Mouse (Mus musculus) frontal cortex, postnatal 10 days (tissue): Measurements from ENCODE around the gene Tas1r3.

Source experiments
- DNase-seq, 2 experiments: peaks; one replicate each; pipeline ENCODE4 v3.0.0; 2022; ENCODE audit warnings: low spot score in 2 of 2, mixed read lengths in 1 of 2

Gene Tas1r3

GRCm38 (mm10) chr4:155863001-155863400 is at the start of gene Tas1r3:
Gene Tas1r3, minus strand, starts transcription at chr4:155863362.
- peak in 1 of 2 experiments; percentile 4 for DNase-seq

- DNase-seq = peak in 1 of 2 experiments; percentile 5
These were observed 45.6 kb upstream of the Tas1r3 start for GRCm38 (mm10) chr4:155908751-155909150.

GRCm38 (mm10) chr4:155908281-155908680 is 45.1 kb upstream of the Tas1r3 start:
- peak; percentile 6 to 9 for DNase-seq

GRCm38 (mm10) chr4:155907003-155907402 is 43.8 kb upstream of the Tas1r3 start:
- peak; percentile 5 to 8 for DNase-seq

GRCm38 (mm10) chr4:155906125-155906524 is 43.0 kb upstream of the Tas1r3 start:
- DNase-seq = peak; percentile 4 to 5

GRCm38 (mm10) chr4:155905634-155906033 is 42.5 kb upstream of the Tas1r3 start:
- peak; percentile 6 to 7 for DNase-seq

GRCm38 (mm10) chr4:155904318-155905102 is 41.3 kb upstream of the Tas1r3 start:
- DNase-seq = peak; percentile 21 to 23

- DNase-seq = peak; percentile 5 to 6
These were observed 40.1 kb upstream of the Tas1r3 start for GRCm38 (mm10) chr4:155903246-155903645.

- DNase-seq = peak; percentile 44 to 62
These were observed 38.0 kb upstream of the Tas1r3 start for GRCm38 (mm10) chr4:155901205-155901604.

GRCm38 (mm10) chr4:155899355-155899754 is 36.2 kb upstream of the Tas1r3 start:
- DNase-seq = peak in 1 of 2 experiments; percentile 4

GRCm38 (mm10) chr4:155898318-155898717 is 35.2 kb upstream of the Tas1r3 start:
- DNase-seq = no peak

GRCm38 (mm10) chr4:155896461-155896860 is 33.3 kb upstream of the Tas1r3 start:
- DNase-seq = peak in 1 of 2 experiments; percentile 6

- peak in 1 of 2 experiments; percentile 5 for DNase-seq
These were observed 32.7 kb upstream of the Tas1r3 start for GRCm38 (mm10) chr4:155895826-155896225.

- peak; percentile 76 to 79 for DNase-seq
These were observed 32.1 kb upstream of the Tas1r3 start for GRCm38 (mm10) chr4:155895216-155895615.

- DNase-seq = peak; percentile 70 to 71
These were observed 31.2 kb upstream of the Tas1r3 start for GRCm38 (mm10) chr4:155894311-155894881.

- peak; percentile 6 to 27 for DNase-seq
These were observed 30.1 kb upstream of the Tas1r3 start for GRCm38 (mm10) chr4:155893212-155893690.

GRCm38 (mm10) chr4:155892438-155893211 is 29.5 kb upstream of the Tas1r3 start:
- DNase-seq = peak; percentile 49 to 58

GRCm38 (mm10) chr4:155892017-155892416 is 28.9 kb upstream of the Tas1r3 start:
- DNase-seq = peak in 1 of 2 experiments; percentile 78

- peak; percentile 94 to 96 for DNase-seq
These were observed 28.4 kb upstream of the Tas1r3 start, which contains the start of the genes Pusl1 and Acap3 for GRCm38 (mm10) chr4:155891551-155892001. Gene Pusl1, minus strand, starts transcription at chr4:155891781. Gene Acap3, plus strand, starts transcription at chr4:155891822.

GRCm38 (mm10) chr4:155891011-155891471 is 27.9 kb upstream of the Tas1r3 start:
- DNase-seq = peak in 1 of 2 experiments; percentile 24

- peak; percentile 5 to 10 for DNase-seq
These were observed 26.2 kb upstream of the Tas1r3 start for GRCm38 (mm10) chr4:155889316-155889715.

- DNase-seq = peak; percentile 4
These were observed 25.0 kb upstream of the Tas1r3 start for GRCm38 (mm10) chr4:155888181-155888580.
